Mouse (Mus musculus): Measurements from ENCODE around the gene Lipa. TPM values are rescaled to one million over a fixed set of nuclear protein-coding genes. Genes with fewer than 3 reads are reported as not detected.

The Lipa gene
- polyA plus RNA-seq, 2 experiments = 40.9 to 55.0 TPM

GRCm38 (mm10) chr19:34546211-34546610, 18.9 kb upstream of the Lipa start:
- Histone ChIP-seq H3K27me3 (ENCODE audit: control insufficient read depth, insufficient read depth, low read length) (no peaks in the 10 kb centered on the region), H3K27ac (replicated peaks; ENCODE audit: low read depth, low read length) (no peak overlapping the region), H3K9ac (ENCODE audit: low read depth, low read length, severe bottlenecking) (no peak overlapping the region), H3K36me3 (ENCODE audit: control insufficient read depth, insufficient read depth, low read length) (no peaks in the 10 kb centered on the region), H3K4me1 (ENCODE audit: control insufficient read depth, insufficient read depth, low read length) (no peaks in the 10 kb centered on the region), H3K4me2 (replicated peaks; ENCODE audit: low read depth, low read length, severe bottlenecking) (no peak overlapping the region), H3K9me3 (ENCODE audit: control insufficient read depth, low read length) (no peaks in the 10 kb centered on the region), H3K4me3 (replicated peaks; ENCODE audit: low read length) (no peak overlapping the region)
- ATAC-seq (ENCODE audit: low FRiP score, low read depth) (no peak), DNase-seq (ENCODE audit: low spot score) (no peak)
- no peak for TF ChIP-seq POLR2A (IDR thresholded peaks at IDR 0.05; ENCODE audit: borderline replicate concordance, extremely low read depth, insufficient read depth, insufficient read length)
- WGBS = 86% methylated on average over 4 of the region's 4 CpGs

GRCm38 (mm10) chr19:34539422-34539821, 12.1 kb upstream of the Lipa start:
- DNase-seq (ENCODE audit: low spot score) = no peak
- Histone ChIP-seq H3K27me3 (ENCODE audit: control insufficient read depth, insufficient read depth, low read length) (no peaks in the 10 kb centered on the region), H3K27ac (replicated peaks; ENCODE audit: low read depth, low read length) (no peak overlapping the region), H3K9me3 (ENCODE audit: control insufficient read depth, low read length) (no peaks in the 10 kb centered on the region), H3K4me2 (replicated peaks; ENCODE audit: low read depth, low read length, severe bottlenecking) (no peak overlapping the region), H3K4me1 (ENCODE audit: control insufficient read depth, insufficient read depth, low read length) (no peaks in the 10 kb centered on the region), H3K4me3 (replicated peaks; ENCODE audit: low read length) (no peak overlapping the region), H3K9ac (ENCODE audit: low read depth, low read length, severe bottlenecking) (no peak overlapping the region), H3K36me3 (ENCODE audit: control insufficient read depth, insufficient read depth, low read length) (no peaks in the 10 kb centered on the region)
- no peak for ATAC-seq (ENCODE audit: low FRiP score, low read depth)
- 65% methylated on average over 1 of the region's 1 CpGs for WGBS
- no peak for TF ChIP-seq POLR2A (IDR thresholded peaks at IDR 0.05; ENCODE audit: borderline replicate concordance, extremely low read depth, insufficient read depth, insufficient read length)

GRCm38 (mm10) chr19:34532061-34532751, 4.9 kb upstream of the Lipa start:
- Histone ChIP-seq H3K4me2 (replicated peaks; ENCODE audit: low read depth, low read length, severe bottlenecking) (no peak overlapping the region), H3K27ac (replicated peaks; ENCODE audit: low read depth, low read length) (no peak overlapping the region), H3K9me3 (ENCODE audit: control insufficient read depth, low read length) (no peaks in the 10 kb centered on the region), H3K4me1 (ENCODE audit: control insufficient read depth, insufficient read depth, low read length) (no peaks in the 10 kb centered on the region), H3K4me3 (replicated peaks; ENCODE audit: low read length) (no peak overlapping the region), H3K9ac (ENCODE audit: low read depth, low read length, severe bottlenecking) (no peak overlapping the region), H3K27me3 (ENCODE audit: control insufficient read depth, insufficient read depth, low read length) (no peaks in the 10 kb centered on the region), H3K36me3 (ENCODE audit: control insufficient read depth, insufficient read depth, low read length) (no peaks in the 10 kb centered on the region)
- DNase-seq (ENCODE audit: low spot score) (no peak), ATAC-seq (ENCODE audit: low FRiP score, low read depth) (no peak)
- WGBS = 95% methylated on average over 4 of the region's 4 CpGs
- TF ChIP-seq POLR2A (IDR thresholded peaks at IDR 0.05; ENCODE audit: borderline replicate concordance, extremely low read depth, insufficient read depth, insufficient read length) = no peak

- peak overlapping the region; percentile 49 for H3K27ac ChIP-seq (replicated peaks; ENCODE audit: low read depth, low read length)
- H3K36me3 ChIP-seq (ENCODE audit: control insufficient read depth, insufficient read depth, low read length) = peaks cover 4% of the 10 kb centered on the region
- H3K9me3 ChIP-seq (ENCODE audit: control insufficient read depth, low read length) = no peaks in the 10 kb centered on the region
- no peaks in the 10 kb centered on the region for H3K27me3 ChIP-seq (ENCODE audit: control insufficient read depth, insufficient read depth, low read length)
- peak overlapping the region; percentile 58 for H3K9ac ChIP-seq (ENCODE audit: low read depth, low read length, severe bottlenecking)
- no peak for TF ChIP-seq POLR2A (IDR thresholded peaks at IDR 0.05; ENCODE audit: borderline replicate concordance, extremely low read depth, insufficient read depth, insufficient read length)
- 22% methylated on average over 11 of the region's 11 CpGs for WGBS
- DNase-seq (ENCODE audit: low spot score) = no peak
- peak overlapping the region; percentile 63 for H3K4me2 ChIP-seq (replicated peaks; ENCODE audit: low read depth, low read length, severe bottlenecking)
- H3K4me3 ChIP-seq (replicated peaks; ENCODE audit: low read length) = peak overlapping the region; percentile 60
- ATAC-seq (ENCODE audit: low FRiP score, low read depth) = no peak
- peaks cover 9% of the 10 kb centered on the region for H3K4me1 ChIP-seq (ENCODE audit: control insufficient read depth, insufficient read depth, low read length)
Observed at GRCm38 (mm10) chr19:34526321-34526923, 852 bp downstream of the Lipa start.

GRCm38 (mm10) chr19:34524646-34525045, 2.6 kb downstream of the Lipa start:
- TF ChIP-seq POLR2A (IDR thresholded peaks at IDR 0.05; ENCODE audit: borderline replicate concordance, extremely low read depth, insufficient read depth, insufficient read length) = no peak
- Histone ChIP-seq H3K4me1 (ENCODE audit: control insufficient read depth, insufficient read depth, low read length) (peaks cover 9% of the 10 kb centered on the region), H3K27ac (replicated peaks; ENCODE audit: low read depth, low read length) (no peak overlapping the region), H3K4me2 (replicated peaks; ENCODE audit: low read depth, low read length, severe bottlenecking) (no peak overlapping the region), H3K36me3 (ENCODE audit: control insufficient read depth, insufficient read depth, low read length) (peaks cover 4% of the 10 kb centered on the region), H3K4me3 (replicated peaks; ENCODE audit: low read length) (no peak overlapping the region), H3K27me3 (ENCODE audit: control insufficient read depth, insufficient read depth, low read length) (no peaks in the 10 kb centered on the region), H3K9ac (ENCODE audit: low read depth, low read length, severe bottlenecking) (no peak overlapping the region), H3K9me3 (ENCODE audit: control insufficient read depth, low read length) (no peaks in the 10 kb centered on the region)
- ATAC-seq (ENCODE audit: low FRiP score, low read depth) = no peak
- 40% methylated on average over 9 of the region's 9 CpGs for WGBS
- DNase-seq (ENCODE audit: low spot score) = no peak
